Mouse (Mus musculus) ovary, postnatal 10 days (tissue): Measurements from ENCODE around the gene Actn1.

Source experiments
- DNase-seq: peaks from one replicate; pipeline ENCODE4 v3.0.0; 2022; ENCODE audit warnings: low spot score

The Actn1 gene

DNA sequence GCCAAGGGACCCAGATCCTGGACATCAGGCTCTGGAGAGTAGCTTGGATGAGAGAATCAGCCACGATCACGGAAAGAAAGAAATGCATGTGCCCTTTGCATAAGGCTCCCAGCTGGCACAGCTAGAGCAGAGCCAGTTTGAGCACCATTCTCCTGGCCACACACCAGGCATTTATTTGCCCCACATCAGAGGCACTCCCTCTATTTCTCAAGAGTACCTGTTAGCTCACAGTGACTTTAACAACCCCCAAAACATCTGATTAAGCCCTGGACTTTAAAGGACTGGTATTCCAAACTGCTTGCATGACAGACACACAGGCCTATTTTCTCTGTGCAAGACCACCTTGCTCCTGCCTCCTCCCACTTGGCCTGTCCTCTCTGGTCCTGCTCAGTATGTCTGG, 78.3 kb downstream of the Actn1 start:
- DNase-seq: no peak

DNA sequence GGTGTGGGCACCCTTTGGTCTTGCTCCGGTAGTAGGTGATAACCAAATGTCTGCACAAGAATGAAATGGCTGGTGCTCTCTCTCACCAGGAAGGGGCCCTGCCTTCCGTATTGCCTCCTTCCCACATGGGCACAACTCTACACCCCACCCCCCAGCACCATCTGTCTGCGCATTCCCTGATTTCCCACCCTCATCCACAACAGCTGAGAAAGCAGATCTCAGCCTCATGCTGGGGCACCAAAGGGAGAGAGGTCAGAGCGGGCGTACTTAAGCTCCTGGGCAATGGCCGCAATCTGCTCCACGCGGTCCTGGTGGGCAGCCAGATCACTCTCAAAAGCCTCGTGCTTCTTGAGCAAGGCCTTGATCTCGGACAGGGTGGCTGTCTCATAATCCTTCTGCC, 82.1 kb downstream of the Actn1 start:
- no peak for DNase-seq

DNA sequence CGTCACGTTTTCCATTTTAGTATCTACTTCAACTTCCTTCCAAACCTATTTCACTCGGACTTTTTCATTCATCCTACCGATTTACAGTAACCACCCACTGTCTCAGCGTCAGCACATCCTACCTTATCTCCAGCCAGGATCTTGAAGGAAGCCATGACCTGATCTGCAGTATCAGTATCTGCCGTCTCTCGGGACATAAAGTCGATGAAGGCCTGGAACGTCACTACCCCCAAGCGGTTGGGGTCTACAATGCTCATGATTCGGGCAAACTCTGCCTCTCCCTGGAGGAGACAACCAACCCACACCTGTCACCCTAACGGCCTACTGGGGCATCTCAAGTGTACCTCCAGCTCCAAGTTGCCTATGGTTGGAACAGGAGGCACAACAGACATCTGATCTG, 91.4 kb downstream of the Actn1 start:
- no peak for DNase-seq

DNA sequence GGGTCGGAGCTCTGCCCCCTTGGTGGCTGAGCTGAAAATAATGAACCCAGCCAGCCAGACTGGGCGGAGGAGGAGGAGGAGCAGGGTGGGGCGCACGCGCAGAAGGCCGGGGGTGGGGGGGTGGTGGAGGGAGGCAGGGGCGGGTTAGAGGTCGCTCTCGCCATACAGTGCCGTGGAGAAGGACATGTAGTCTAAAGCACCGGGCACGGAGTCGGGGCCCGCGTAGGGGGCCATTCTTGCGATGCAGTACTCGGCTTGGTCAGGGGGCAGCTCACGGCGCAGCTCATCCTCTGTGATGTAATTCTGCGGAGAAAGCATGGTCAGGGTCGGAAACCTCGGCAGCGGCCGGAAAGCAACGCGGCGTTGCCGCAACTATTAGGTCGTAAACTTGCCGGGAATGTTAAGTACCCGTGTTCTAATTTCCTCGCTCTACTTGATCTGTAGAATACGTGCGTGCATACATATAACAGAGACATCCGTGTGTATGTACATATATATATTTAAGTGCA, 91.9 kb downstream of the Actn1 start:
- DNase-seq: peak; percentile 64

DNA sequence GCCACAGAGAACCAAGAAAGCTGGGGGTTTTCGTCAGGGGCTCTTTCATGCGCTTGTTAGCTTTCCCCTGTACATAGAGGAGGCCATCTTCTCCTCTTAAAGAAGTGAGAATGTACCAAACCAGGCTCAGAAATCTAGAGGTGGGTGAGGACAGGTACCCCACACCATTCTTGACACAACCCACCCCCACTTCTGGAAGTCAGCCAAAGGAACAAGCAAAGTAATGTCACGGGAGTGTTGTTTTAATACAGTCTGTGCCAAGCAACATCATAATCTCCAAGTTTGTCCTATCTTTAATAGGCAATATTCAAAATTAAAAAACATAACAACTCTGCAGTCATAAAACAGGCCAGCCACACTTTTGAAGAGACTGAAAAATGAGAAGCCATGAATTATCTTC, 92.8 kb downstream of the Actn1 start:
- no peak for DNase-seq

DNA sequence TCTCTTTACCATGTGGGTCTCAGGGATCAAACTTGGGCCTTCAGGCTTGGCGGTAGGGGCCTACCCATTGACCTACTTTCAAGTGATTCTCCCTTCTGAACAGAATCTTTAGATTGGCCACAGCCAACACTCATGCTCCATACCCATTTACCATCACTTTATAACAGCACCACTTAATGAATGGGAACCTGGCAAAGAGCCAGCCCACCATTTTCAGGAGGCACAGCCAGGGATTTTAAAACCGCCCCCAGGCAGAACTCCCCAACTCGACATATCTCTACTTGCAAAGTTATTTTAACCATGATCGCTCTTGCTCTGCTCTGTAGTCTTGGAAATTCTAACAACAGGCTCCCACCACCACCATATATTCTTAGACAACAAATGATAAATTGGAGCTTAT, 93.5 kb downstream of the Actn1 start:
- no peak for DNase-seq

DNA sequence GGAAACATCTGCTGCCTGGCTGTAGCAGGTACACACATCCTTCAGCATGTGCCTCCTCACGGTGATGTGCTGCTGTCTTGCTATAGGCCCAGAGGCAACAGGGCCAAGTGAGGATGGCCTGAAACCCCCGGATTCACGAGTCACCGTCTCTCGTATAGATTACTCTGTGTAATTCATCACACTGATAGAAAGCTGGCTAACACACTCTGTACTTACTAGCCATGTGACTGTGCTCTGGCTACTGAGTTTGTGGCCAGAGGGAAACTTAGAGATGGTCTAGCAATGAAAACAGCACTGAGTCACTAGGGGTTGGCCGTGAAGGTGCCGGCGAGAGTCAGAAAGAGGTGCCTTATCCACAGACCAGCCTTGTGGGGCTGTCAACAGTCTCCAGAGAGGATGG, 95.6 kb downstream of the Actn1 start:
- DNase-seq: no peak

DNA sequence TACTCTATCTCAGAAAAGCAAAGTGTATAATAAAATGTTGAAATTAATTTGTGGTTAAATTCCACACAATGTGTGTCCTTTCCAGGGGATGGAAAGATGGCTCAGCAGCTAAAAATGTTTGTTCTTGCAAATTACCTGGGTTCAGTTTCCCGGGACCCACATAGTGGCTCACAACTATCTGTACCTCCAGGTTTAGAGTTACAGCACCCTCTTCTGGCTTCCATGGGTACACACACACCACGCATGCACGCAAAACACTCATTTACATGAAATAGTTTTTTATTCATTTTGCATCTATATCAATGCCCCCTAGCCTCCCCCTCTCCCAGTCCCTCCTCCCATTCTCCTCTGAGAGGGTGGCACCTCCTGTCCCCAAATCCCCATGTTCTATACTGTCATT, 97.7 kb downstream of the Actn1 start:
- DNase-seq: no peak

DNA sequence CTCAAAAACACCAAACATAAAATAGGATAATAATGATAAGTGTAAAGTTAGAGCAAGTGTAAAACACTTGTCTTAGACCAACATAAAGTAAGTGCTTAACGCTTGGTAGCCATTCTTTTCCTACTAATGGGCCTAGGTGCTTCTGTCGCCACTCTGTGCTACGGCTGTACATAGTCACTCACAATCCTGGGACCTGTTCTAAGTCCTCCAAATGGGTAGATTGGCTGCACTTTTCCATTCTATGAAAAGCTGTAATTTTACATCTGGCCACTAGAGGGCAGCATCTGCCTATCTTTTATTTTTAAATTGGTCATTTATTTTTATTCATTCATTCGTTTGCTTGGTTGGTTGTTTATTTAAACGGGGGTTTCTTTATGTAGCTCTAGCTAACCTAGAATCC, 102.5 kb downstream of the Actn1 start:
- DNase-seq: no peak

DNA sequence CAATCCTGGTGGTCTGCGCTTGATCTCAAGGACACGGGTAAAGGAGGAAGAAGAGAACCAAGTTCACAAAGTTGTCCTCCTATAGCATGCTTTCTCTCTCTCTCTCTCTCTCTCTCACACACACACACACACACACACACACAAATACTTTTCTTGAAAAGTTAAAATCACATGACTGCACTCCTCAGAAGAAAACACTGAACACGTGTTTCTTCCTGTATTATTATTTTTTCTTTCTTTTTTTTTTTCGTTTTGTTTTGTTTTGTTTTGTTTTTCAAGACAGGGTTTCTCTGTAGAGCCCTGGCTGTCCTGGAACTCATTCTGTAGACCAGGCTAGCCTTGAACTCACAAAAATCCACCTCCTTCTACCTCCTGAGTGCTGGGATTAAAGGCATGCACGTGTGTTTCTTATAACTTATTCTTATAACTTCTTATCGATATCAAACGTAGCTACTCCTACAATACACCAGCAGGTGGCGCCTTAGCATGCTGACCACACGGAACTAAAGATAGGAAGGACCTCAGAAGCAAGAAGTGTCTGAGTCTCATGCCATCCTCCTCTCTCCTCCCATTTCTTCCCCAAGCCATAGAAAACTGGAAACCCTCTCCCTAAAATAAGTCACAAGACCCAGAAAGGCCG, 106.4 kb downstream of the Actn1 start:
- no peak for DNase-seq

DNA sequence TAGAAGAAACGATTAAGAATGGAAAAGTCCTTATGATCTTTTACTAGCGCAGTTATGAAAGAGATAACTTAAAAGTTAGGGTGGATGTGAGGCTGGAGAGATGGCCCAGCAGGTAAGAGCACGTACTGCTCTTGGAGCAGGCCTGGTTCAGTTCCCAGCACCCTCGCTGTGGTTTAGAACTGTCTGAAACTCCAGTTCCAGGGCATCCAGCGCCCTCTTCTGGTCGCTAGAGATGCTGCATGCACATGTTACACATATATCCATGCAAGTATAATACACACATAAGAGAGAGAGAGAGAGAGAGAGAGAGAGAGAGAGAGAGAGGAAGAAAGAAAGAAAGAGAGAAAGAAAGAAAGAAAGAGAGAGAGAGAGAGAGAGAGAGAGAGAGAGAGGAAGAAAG, 107.1 kb downstream of the Actn1 start:
- DNase-seq: no peak

DNA sequence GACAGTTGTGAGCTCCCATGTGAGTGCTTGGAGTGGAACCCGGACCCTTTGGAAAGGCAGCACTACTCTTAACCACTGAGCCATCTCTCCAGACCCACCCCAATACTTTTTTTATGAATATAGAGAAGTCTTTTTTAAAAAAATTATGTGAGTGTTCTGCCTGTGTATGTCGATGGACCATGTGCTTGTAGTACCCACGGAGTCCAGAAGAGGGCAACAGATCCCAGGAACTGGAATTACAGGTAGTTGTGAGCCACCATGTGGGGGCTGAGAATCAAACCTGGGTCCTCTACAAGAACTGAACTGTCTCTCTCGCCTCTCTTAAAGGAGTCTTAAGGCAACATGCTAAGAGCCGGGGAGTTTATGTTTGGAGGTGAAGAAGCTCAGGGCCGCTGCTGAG, 108.3 kb downstream of the Actn1 start:
- no peak for DNase-seq

DNA sequence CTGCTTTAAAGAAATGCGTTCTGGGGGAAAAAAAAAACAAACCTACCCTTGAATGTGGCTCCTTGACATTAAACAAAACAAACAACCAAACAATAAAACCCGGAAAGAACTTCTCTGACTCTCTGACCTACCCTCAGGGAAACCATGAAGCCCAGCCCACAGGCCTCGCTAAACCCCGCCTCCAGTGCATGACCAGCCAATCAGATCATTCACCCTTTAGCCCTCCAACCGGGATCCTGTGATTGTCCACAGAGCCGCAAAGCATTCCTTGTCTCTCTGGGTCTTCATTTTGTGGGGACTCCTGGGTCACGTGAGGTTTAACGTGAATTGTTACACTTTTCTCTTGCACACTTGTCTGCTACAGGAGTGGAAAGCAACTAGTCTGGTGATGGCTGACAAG, 109.5 kb downstream of the Actn1 start:
- DNase-seq: no peak

DNA sequence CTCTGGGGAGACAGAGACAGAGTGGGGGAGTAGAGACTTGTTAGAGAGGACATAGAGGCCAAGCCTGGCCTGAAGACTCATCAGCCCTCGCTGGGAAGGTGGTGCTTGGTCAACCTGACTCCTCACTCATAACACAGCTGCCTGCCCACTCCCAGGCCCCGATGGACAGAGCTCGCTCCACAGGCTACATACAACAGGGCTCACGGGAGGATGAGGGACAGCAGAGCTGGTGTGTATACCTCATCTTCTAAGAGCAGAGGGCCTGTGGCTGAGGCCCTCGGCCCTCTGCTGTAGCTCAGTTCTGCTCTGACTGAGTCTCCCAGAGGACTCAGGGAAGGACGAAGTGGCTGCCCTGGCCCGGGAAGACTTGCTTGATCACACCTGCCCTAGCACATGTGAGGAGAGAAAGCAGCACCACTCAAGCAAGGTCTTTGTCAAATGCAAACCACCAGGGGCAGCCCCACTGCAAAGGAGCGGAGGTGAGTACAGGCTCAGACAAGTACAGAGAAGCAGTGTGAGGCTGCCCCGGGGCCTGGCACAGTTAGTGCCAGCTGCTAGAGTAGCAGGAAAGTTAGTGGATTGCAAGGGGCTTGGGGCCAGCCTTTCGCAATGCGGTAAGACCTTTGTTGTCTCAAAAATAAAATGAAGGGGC, 112.5 kb downstream of the Actn1 start:
- DNase-seq: no peak

DNA sequence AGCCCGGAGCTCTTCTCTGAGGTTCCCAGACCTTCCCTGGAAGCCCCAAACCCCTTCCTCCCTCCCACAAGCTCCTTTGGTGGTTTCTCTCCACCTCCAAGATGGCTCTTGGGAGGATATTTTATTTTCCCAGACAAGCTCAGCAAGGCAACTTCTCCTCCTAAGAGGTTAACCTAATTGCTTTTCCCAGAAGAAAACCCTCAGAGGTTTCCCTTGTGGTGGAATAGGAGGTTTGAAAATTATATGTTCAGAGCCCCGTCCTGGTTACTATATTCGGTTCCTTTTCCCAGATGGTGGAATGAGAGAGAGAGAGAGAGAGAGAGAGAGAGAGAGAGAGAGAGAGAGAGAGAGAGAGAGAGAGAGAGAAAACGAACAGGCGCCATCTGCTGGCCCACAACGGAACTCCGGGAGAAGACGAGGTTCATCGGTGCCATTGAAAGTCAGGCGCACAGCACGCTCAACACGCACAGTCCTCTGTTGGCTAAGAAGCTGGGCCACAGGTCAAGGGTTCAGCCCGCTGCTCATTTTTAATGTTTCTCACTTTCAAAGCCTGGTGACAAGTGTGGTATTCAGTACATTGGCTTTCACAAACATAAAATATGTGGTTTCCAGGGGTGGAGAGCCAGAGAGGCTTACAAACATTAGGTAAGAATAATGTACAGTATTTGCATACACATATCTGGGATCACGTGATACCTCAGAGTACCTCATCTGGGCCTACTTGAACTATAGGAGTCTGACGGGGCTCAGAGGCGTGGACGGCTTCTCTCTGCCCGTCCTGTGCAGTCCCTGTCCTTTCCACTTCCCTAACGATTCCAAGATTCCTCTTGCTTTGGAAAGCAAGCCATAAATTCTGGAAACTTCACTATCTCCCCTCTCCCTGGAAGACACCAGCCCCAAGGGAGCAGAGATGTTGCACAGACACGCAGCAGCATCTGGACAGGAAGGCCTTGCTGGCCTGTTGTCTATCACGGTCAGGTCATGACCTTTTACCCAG, 113.6 kb downstream of the Actn1 start:
- no peak for DNase-seq

DNA sequence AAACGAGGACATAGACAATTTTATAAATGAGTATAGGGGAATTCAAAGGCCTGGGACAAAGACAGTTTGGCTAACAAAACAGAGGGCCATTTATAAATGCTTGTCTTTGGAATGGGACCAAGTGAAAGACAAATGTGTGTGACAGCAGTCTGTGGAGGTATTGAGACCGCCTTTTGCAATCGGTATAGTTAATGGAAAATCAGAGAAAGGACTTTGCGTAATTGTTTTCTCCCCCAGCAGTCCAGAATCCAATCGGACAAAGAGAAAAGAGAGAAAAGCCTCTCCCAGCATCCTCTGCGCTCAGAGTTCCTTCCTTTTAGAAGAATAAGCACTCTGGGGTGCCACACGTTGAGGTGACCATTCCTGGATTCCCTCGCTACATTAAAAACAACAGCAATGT, 114.8 kb downstream of the Actn1 start:
- no peak for DNase-seq

DNA sequence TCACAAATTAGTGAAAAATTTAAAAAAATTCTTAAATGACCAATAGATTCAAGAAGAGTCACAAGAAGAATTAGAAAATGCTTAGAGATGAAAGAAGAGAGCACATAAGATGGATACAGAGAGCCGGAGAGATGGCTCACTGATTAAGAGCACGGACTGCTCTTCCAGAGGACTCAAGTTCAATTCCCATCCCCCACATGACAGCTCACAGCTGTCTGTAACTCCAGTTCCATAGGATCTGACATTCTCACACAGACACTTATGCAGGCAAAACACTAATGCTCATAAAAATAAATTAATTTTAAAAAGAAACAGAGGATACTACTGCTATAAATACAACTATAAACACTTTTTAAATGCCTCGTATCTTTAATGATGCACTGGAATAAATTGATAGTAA, 115.3 kb downstream of the Actn1 start:
- no peak for DNase-seq

DNA sequence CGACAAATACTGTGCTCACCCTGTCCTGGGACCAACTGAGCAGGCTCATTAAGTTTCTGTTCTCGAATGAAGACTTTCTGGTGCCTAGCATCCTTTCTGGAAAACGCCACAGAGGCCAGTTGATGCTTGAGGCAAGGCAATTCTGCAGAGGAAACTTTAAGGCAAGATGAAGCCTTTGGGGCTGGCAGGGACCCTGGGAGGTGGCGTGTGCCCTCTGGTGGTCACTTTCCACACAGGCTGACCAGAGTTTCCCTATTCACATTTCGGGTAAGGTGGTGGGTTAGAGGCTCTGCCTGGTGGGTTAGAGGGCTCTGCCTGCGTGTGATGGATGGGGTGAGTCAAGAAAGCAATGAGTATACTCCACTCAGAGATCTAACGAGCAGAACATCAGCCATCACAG, 118.7 kb downstream of the Actn1 start:
- DNase-seq: no peak

DNA sequence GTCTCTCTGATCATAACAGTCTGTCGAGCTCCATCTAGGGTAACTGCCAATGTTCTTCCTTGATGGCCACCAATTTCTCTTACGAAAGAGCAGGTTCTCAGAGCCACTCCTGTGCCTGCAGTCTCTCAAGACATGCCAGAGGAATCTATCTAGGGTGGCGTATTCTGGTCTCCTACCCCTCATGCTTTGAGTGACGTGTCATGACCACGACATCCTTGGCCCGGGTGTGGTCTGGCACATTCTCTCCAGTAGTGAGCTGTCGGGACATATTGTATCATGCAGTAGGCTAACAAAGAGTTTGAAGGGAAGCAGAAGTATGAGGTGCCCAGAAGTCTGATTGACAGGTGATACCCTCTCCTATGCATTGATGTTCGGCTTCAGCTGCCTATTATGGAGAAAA, 119.2 kb downstream of the Actn1 start:
- DNase-seq: no peak

DNA sequence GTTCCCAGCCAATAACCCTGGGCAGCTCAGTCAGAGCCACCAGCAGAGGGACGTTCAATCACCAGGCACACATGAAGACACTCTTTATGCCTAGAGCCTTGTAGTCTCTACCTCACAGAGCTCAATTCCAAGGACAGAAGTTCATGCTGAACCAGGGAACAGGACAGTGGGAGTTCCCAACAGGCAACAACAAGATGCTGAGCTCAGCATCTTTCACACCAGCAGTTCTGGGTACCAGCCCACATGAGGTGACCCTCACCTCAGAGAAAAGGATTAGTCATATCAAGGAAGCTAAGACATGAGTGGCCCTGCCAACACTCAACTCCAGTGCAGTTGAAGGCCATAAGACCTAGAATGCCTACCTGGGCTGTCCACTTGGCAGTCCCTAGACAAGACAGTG, 122.4 kb downstream of the Actn1 start:
- DNase-seq: no peak

DNA sequence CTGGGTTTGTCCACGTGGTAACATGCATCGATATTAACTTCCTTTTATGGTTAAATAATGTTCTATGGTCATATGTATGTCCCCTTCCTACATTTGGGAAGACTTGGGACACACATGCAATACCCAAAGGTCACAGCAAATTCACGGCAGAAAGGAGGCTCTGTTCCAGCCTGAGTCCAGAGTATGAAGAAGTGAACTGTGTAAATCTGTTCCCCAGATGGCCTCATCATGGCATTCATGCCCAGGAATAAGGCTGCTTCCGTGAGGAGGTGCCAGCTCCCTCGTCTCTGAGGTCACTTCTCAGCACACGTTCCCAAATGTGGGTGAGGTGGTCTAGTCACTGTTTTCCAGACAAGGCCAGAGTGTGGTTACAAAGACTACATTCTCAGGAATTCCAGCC, 122.9 kb downstream of the Actn1 start:
- DNase-seq: no peak

DNA sequence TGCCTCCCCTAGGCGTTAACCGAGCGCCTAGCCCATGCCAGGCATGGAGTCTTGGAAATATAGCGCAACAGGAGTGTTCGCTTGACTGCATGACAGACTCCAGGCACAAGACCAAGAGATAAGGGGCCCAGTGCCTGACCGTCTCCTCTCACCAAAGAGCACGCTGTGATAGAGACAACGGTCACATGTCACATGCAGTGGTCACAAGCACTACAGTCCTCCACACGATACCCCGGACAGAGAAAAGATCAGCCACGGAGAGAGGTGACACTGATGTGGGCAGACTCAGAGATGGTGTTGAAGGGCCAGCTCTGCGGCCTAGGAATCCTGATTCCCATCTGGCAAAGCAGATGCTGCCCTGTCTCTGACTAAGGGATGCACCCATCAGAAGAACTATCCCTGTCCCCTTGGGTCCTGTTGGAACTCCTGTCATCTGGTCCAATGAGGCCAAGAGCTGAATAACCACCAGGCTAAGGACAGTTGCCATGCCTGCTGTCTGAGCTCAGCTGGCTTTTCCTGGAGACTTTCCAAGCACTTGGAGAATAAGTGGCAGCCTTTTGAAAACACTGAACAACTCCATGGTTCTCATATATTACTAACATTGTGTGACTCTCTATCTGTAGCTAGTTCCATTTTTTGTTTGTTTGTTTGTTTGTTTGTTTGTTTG, 123.8 kb downstream of the Actn1 start:
- DNase-seq: no peak
